Mouse (Mus musculus): ENCODE data around the gene Shc2.

Gene Shc2

DNA sequence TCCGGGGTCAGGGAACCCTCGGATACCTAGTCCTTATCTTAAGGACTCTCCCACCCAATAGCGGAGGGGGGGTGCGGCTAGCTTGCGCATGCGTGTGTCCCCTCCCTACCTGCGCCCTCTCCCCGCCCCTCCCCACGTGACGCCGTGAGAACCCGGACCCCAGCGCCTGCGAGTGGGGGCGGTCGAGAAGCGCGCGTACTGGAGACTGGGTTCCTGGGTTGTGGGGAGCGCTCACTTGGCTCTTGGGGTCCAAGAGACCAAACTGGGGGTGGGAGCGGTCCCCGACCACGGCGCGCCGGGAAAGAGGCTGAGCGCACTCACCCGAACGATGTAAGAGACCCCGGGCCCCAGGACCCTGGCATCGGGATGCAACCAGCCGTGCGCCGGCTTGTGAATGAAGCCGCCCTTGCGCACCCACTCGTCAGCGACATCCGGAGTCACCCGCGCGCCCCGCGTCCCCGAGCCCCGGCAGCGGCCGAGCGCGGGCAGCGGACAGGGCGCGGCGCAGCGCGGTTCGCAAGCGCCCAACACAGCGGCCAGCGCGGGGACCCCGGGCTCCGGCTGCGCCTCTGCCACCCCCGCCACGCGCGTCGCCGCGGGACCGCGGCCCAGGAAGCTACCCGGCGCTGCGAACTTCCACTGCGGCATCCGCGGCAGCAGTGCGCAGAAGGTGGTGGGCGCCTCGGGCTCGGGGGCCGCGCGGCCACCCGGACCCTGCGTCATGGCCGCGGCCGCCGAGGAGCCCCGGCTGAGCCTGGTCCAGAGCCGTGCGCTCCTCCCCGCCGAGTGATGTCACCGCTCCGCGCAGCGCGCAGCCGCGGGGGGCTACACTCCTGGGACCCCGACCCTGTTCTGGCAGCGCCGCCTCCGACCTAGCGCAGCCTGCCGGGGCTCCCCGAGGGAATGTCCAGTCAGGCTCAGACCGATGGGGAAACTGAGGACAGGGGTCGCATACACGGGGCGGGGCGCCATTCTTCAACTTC, at the start of gene Shc2:
Gene Shc2, minus strand, starts transcription at position 791 of the 983 bp plus-strand sequence.
- DNase-seq (ENCODE audit: low read depth, low spot score) = no peak

DNA sequence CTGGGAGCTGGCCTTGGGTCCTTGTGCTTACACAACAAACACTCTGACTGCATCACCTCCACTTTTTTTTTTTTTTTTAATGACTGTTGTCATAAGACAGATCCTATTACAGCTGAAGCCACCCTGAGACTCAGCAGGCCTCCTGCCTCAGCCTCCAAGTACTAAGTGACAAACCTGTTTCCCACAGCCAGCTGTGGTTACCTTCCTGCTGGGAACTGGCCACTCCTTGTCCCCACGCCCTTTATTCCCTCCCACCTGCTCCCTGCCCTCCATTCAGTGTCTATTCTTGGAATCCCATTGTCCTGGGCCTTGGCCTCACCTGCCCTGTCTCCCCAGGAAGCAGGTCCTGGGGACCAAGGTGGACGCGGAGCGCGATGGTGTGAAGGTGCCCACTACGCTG, 49.8 kb upstream of the Shc2 start:
- no peak for DNase-seq (ENCODE audit: low read depth, low spot score)

- DNase-seq (ENCODE audit: low read depth, low spot score) = peak; percentile 84
Measured at GRCm38 (mm10) chr10:79686691-79687090, 49.0 kb upstream of the Shc2 start.

DNA sequence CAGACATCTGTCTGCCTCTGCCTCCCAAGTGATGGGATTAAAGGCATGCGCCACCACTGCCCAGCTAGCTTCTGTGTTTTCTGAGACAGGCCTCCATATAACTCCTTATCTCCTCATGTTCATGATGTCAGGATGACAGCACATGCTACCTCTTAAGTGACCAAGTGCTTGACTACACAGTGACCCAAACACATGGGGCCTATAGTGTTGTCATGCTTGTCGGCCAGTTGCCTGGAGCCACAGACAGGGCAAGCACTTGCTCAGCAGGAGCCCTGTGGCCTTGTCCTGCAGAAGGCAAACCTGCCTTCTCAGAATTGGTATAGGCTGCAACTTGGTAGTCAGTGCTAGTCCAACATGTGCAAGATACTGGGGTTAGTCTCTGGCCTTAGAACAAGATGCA, 48.5 kb upstream of the Shc2 start:
- DNase-seq (ENCODE audit: low read depth, low spot score) = no peak

DNA sequence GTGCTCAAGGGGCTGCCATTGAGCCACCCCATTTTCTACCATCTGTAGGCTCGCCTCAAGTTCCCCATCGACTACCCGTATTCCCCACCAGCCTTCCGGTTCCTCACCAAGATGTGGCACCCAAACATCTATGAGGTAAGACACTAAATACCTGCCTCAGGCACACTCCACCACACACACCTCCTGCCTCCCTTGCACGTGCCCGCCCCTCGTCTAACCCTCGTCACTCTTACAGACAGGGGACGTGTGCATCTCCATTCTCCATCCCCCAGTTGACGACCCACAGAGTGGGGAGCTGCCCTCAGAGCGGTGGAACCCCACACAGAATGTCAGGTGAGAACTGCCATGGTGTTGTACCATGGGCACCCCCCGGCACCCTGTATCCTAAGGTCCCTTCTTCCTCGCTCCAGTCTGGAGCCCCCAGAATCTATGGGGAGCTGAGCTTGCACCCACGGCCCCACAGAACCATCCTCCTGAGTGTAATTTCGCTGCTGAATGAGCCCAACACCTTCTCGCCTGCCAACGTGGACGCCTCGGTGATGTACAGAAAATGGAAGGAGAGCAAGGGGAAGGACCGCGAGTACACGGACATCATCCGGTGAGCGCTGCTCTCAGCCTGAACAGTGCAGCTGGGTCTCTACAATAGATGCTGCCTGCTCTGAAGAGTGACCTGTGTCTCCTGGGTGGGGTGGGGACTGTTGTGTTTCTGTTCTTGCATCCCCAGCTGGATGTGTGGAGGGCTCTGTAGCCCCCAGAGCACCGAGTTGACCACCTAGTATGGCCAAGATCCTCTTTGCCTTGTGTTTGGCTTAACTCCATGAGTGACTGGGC, 47.3 kb upstream of the Shc2 start:
- no peak for DNase-seq (ENCODE audit: low read depth, low spot score)

GRCm38 (mm10) chr10:79683726-79684640, 46.3 kb upstream of the Shc2 start:
- DNase-seq (ENCODE audit: low read depth, low spot score) = peak; percentile 89

DNA sequence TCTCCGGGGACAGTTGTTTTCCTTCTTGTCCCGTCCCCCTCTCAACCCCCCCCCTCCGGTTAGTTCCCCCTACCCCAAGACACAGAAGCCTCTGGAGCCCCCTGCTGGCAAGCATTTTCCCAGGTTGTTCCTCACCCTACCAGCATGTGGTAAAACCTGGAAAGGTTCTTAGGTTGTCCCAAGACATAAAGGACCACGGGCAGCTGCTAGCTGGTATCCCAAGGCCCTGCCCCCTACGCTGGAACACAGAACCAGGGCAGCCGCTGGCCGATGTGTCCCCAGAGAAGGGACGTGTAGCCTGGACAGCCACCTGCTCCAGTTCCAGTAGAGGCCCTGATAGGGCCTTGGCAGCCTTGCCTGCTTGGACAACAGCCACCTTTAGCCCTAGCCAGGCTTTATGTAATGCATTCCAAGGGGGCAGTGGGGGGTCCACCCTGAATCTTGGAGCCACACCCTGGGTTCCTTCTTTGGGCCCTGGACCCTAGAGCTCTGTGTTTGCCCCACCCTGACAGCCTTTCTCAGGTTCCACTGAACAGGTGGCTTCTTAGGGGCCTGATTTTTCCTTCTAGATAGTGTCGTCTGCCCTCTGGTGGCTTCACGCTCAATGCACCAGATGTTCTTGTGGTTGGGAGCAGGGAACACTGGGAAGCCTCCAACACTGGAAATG, 45.3 kb upstream of the Shc2 start:
- DNase-seq (ENCODE audit: low read depth, low spot score) = peak; percentile 87

DNA sequence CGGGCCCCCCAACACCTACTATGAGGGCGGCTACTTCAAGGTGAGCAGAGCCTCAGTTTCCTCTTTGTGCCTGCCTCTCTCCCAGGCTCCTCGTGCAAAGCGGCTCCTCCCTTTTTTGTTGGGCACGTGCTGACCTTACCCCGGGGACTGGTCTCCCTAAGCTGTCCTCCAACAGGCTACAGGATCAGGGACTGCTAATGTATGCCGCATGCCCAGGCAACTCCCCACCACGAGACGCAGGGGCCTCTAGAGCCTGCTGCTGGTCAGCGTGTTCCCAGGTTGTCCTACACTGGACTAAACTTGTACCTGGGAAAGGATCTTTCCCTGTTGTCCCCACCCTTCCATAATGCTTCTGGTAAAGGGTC, 44.8 kb upstream of the Shc2 start:
- DNase-seq (ENCODE audit: low read depth, low spot score) = no peak

GRCm38 (mm10) chr10:79681591-79682245, 44.0 kb upstream of the Shc2 start, which contains the start of gene Cdc34:
TSS of gene Cdc34 (plus strand) at chr10:79682195.
- peak; percentile 100 for DNase-seq (ENCODE audit: low read depth, low spot score)

- DNase-seq (ENCODE audit: low read depth, low spot score) = no peak
Measured at GRCm38 (mm10) chr10:79680606-79681495, 43.1 kb upstream of the Shc2 start.

DNA sequence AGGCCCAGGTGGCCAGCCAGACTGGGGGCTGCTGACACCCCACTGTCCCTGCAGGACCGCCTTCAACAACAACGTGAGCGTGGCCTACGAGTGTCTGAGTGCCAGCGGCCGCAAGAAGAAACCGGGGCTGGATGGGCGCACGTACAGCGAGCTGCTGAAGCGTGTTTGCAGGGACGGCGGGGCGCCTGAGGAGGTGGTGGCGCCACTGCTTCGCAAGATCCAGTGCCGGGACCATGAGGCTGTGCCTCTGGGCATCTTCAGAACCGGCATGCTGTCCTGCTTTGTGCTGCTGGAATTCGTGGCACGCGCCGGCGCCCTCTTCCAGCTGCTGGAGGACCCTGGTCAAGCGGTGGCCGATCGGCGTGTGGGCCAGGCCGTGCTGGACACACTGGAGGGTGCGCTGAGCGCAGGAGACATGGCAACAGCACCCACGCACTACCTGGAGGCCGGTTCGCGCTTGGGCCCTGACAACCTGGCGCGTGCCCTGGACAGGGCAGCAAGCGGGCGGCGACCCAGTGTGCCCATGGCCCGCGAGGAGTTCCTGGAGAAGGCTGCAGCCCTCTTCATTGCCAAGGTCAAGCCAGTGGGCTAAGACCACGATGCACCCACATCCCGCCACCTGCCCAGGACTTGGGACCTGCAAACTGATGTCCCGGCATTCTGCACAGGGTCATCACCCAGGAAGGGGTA, 37.8 kb upstream of the Shc2 start:
- no peak for DNase-seq (ENCODE audit: low read depth, low spot score)

GRCm38 (mm10) chr10:79673054-79673453, 35.3 kb upstream of the Shc2 start:
- no peak for DNase-seq (ENCODE audit: low read depth, low spot score)

- no peak for DNase-seq (ENCODE audit: low read depth, low spot score)
Measured at GRCm38 (mm10) chr10:79672088-79672455, 34.4 kb upstream of the Shc2 start.

DNA sequence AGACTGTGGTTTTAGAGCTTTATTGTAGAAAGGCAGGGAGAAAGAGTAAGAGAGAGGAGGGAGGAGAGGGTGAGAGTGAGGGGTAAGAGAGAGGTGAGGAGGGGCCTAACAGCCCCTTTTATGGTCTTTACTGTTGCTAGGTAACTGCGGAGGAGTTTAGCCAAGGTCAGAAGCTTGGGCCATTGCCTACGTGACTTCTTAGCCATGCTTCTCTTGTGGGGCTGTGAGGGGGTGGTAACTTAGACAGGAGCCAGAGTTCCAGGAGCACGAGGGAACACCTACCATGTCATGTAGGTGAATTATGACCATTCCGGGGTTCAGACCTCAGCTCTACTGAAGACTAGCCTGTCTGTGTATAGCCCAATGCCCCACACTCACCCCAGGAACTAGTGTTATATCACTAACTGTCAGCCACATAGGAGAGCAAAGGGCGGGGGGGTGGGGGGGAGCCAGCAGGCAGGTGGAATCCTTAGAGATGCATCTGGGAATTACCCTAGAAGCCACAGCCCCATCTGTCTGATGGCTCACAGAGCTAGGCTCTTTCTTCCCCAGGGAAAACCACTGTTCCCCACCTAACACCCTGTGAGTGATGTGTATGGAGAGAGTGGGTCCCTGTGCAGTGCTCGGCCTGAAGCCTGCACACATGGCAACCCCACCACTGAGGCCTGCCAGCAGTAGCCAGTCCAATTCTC, 33.8 kb upstream of the Shc2 start:
- no peak for DNase-seq (ENCODE audit: low read depth, low spot score)

GRCm38 (mm10) chr10:79670071-79670888, 32.6 kb upstream of the Shc2 start:
- DNase-seq (ENCODE audit: low read depth, low spot score) = no peak

DNA sequence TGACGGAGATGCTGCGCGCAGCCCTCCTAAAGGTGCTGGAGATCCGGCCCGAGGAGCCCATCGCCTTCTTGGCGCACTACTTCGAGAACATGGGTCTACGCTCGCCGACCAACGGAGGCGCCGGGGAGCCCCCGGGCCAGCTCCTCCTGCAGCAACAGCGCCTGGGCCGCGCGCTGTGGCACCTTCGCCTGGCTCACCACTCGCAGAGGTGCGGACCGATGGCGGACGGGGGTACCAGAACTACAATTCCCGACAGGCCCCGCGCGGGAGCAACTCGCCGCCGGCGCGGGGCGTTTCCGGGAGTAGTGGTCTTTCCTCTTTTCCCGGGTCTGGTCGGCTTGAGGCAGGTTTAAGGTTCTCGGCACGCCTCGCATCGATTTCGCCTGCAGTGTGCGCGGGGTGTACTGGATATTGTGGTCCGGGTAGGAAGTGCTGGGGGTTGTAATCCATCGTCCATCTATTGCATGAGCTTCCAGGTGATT, 31.9 kb upstream of the Shc2 start:
- DNase-seq (ENCODE audit: low read depth, low spot score) = no peak

Data from skeletal muscle tissue, adult 2 months (tissue).